Mouse (Mus musculus): ENCODE results near the gene Mtfp1. TPM values are rescaled to one million over a fixed set of nuclear protein-coding genes. Genes with fewer than 3 reads are reported as not detected.

The Mtfp1 gene
- 100 to 1,000 TPM; 129 to 141 TPM for total RNA-seq (2021)
- 158 and 167 TPM in 2 replicates for polyA plus RNA-seq (2012; rRNA removed)
- long read RNA-seq, transcript Mtfp1-201 (4 exons, 1,411 nt) = major isoform, 149 of 172 reads
- long read RNA-seq, partial matches to known transcripts = 3 of 172 reads
- long read RNA-seq, other reads (novel, unspliced or antisense) = 20 of 172 reads

DNA sequence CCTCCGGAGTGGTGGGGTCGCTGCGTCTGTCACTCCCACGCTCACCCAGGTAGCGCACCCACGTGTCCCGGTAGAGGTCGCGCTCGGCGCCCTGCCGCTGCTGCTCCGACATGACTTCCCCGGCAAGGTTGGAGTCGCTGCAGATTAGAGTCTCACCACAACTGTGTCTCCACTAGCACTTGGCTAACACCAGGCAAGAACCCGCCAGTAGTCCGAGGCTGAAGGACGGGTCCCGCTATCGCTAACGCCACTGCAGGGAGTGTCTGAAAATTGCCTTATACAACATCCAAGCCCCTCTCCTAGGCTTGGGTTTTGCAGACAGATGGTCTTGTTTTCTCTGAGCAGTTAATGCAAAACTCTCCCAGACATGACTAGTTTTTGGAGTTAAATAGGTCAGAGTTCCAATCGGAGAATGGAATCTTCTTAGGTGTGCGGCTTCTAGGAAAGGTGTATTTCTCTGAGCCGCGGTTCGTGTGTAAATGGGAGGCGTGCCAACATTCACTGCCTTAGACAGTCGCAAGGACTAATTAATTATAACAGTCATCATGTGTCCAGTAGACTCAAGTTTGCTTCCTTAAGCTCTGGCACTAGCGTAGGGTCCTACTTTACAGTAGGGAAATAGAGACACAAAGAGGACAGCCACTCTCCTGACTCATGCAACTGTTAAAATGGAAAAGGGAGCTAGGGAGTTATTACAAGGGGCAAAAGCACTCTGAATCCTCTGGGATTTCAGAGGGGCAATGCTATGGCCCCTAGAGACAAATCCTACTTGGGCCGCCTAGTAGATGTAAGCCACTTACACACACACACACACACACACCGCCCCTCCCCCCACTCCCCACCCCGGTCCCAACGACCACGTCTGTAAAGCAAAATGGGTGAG is at the start of gene Mtfp1:
Gene Mtfp1, minus strand, starts transcription at position 275 of the 883 bp plus-strand sequence.
- H3K36me3 ChIP-seq (ENCODE audit: control insufficient read depth, insufficient read depth, low read length) = no peaks in the 10 kb centered on the region
- peak within 1 kb of the TSS; percentile 72 for H3K9ac ChIP-seq (ENCODE audit: low read depth, low read length)
- peak within 1 kb of the TSS; percentile 52 for H3K4me3 ChIP-seq
- 5% methylated on average over 34 of the region's 34 CpGs for WGBS
- intact Hi-C loops (cut with DNase I) = loop anchor here (1.0 to 5.0 kb wide), 2 partner anchors 123 to 1002 kb away; partner anchors contain the start of genes Castor1, Ewsr1 and Rhbdd3
- peak; percentile 75 for DNase-seq
- H3K27me3 ChIP-seq (ENCODE audit: control insufficient read depth, insufficient read depth, low read length) = no peaks in the 10 kb centered on the region
- peaks cover 4% of the 10 kb centered on the region for H3K4me1 ChIP-seq (ENCODE audit: control insufficient read depth, insufficient read depth, low read length)
- no peaks in the 10 kb centered on the region for H3K79me2 ChIP-seq (replicated peaks; ENCODE audit: control insufficient read depth, insufficient read depth, low read length)
- TF ChIP-seq POLR2A (IDR thresholded peaks at IDR 0.05; ENCODE audit: insufficient read depth, low read depth, low read length) (peak; percentile 76; the same call in 1 of the 2 replicates), CTCF (IDR thresholded peaks at IDR 0.05) (no peak), EP300 (IDR thresholded peaks at IDR 0.05; ENCODE audit: insufficient read depth, low read depth, low read length) (0 out of 2 replicates have a peak, but pooled peaks have one; percentile 25)
- peak within 1 kb of the TSS; percentile 95 for H3K27ac ChIP-seq

DNA sequence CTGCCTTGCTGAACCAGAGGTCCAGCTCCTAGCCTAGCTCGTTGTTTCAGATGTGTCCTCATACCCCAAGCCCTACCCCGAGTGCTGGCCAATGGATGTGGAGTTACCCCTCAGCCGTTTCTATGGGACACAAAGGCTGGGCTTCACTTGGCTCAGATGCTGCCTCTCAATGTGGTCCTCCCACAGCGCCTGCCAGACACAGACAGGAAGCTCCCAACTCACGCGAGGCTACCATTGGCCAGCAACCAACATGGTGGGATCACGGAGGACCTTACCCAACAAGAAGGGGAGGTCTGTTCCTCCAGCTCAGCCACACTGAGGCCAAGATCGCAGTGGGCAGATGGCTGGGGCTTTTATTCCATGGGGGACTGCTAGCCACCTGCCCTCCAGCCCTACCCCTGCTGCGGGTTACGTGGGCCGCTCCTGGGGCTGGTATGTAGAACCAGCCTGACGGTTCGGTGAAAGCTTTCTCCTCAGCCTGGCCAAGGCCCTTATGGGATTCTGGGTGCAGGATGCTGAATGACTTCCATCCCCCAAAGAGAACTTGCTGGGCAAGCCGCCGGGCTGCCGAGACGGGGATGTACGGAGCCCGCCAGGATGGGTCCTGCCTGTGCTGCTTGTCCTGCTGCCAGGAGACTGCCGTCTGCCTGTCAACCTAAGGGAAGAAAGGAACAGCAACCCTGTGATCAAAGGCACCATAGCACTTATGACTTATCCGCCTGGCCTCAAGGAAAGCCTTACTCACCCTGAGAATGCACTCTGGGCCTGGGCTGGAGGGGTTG is 48.2 kb upstream of the Mtfp1 start:
- DNase-seq = no peak
- 82% methylated on average over 21 of the region's 21 CpGs for WGBS
- H3K79me2 ChIP-seq (replicated peaks; ENCODE audit: control insufficient read depth, insufficient read depth, low read length) = no peaks in the 10 kb centered on the region
- no peaks in the 10 kb centered on the region; the same call in 1 of the 2 replicates for H3K36me3 ChIP-seq (ENCODE audit: control insufficient read depth, insufficient read depth, low read length)
- intact Hi-C loops (cut with DNase I) = no loop called here
- H3K4me1 ChIP-seq (ENCODE audit: control insufficient read depth, insufficient read depth, low read length) = peaks cover 4% of the 10 kb centered on the region
- no peaks in the 10 kb centered on the region for H3K27me3 ChIP-seq (ENCODE audit: control insufficient read depth, insufficient read depth, low read length)
- no peak overlapping the region for H3K4me3 ChIP-seq
- TF ChIP-seq CTCF (IDR thresholded peaks at IDR 0.05) = no peak
- no peak for TF ChIP-seq EP300 (IDR thresholded peaks at IDR 0.05; ENCODE audit: insufficient read depth, low read depth, low read length)
- TF ChIP-seq POLR2A (IDR thresholded peaks at IDR 0.05; ENCODE audit: insufficient read depth, low read depth, low read length) = no peak
- no peak overlapping the region for H3K9ac ChIP-seq (ENCODE audit: low read depth, low read length)
- H3K27ac ChIP-seq = no peak overlapping the region

DNA sequence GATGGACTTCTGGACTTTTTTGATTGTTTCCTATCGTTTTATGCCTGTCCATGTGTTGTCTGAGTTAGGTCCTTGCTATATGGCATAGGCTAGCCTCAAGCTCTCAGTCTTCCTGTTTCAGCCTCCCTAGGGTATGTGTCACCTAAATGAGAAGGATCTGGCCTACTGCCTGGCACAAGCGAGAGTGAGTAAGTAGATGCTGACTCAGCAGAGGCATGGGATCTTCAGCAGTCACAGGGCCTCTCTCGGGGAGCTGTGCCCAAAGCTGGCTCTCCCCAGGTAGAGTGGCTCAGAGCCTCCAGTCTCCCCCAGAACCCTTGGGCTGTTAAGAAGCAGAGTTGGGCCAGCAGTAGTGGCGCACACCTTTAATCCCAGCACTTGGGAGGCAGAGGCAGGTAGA is 47.1 kb upstream of the Mtfp1 start:
- WGBS = 77% methylated on average over 4 of the region's 4 CpGs
- no peak overlapping the region for H3K27ac ChIP-seq
- no peak for TF ChIP-seq POLR2A (IDR thresholded peaks at IDR 0.05; ENCODE audit: insufficient read depth, low read depth, low read length)
- TF ChIP-seq EP300 (IDR thresholded peaks at IDR 0.05; ENCODE audit: insufficient read depth, low read depth, low read length) = no peak
- no peak for TF ChIP-seq CTCF (IDR thresholded peaks at IDR 0.05)
- H3K9ac ChIP-seq (ENCODE audit: low read depth, low read length) = no peak overlapping the region
- no peaks in the 10 kb centered on the region for H3K79me2 ChIP-seq (replicated peaks; ENCODE audit: control insufficient read depth, insufficient read depth, low read length)
- H3K27me3 ChIP-seq (ENCODE audit: control insufficient read depth, insufficient read depth, low read length) = no peaks in the 10 kb centered on the region
- DNase-seq = no peak
- H3K36me3 ChIP-seq (ENCODE audit: control insufficient read depth, insufficient read depth, low read length) = no peaks in the 10 kb centered on the region; the same call in 1 of the 2 replicates
- H3K4me1 ChIP-seq (ENCODE audit: control insufficient read depth, insufficient read depth, low read length) = no peaks in the 10 kb centered on the region
- intact Hi-C loops (cut with DNase I) = no loop called here
- no peak overlapping the region for H3K4me3 ChIP-seq

DNA sequence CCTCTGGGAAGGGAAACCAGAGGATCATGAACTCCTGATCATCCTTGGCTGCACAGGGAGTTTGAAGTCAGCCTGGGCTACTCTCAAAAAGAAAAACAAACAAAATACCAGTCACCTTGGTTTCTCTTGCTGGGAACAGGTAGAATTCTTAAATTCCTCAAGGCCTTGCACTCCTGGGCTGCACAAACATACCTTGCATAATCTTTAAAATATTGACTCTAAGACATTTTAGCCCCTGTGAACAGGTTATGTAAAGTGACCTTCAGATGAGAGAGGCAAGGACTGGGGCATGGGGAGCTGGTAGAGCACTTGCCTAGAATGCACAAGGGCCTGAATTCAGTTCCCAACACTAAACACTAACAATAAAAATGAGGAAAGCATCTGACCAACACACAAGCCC is 46.3 kb upstream of the Mtfp1 start:
- no peaks in the 10 kb centered on the region; the same call in 1 of the 2 replicates for H3K36me3 ChIP-seq (ENCODE audit: control insufficient read depth, insufficient read depth, low read length)
- intact Hi-C loops (cut with DNase I) = no loop called here
- no peak for DNase-seq

DNA sequence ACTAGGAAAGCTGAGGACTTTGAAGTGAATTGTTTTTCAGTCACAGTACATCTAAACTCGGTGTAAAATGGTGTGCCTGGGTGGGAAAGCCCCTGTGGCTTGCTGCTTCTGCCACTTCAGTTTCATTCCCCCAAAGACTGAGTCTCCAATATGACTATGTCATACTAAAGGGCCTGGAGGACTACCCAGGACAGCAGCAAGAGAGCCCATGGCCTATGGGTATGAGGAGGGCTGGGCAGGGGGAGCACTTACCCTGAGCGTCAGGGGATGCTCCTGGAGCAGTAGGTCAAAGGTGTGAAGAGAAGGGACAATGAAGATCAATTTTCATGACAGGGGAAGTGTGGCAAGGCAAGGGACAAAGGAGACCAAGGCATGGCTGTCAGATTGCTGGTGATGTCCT is 43.7 kb upstream of the Mtfp1 start:
- no peak for TF ChIP-seq CTCF (IDR thresholded peaks at IDR 0.05)
- Histone ChIP-seq H3K79me2 (replicated peaks; ENCODE audit: control insufficient read depth, insufficient read depth, low read length) (no peaks in the 10 kb centered on the region; the same call in 1 of the 2 replicates), H3K36me3 (ENCODE audit: control insufficient read depth, insufficient read depth, low read length) (no peaks in the 10 kb centered on the region; the same call in 1 of the 2 replicates), H3K4me3 (no peak overlapping the region), H3K27ac (no peak overlapping the region), H3K4me1 (ENCODE audit: control insufficient read depth, insufficient read depth, low read length) (peaks cover 6% of the 10 kb centered on the region), H3K27me3 (ENCODE audit: control insufficient read depth, insufficient read depth, low read length) (no peaks in the 10 kb centered on the region), H3K9ac (ENCODE audit: low read depth, low read length) (no peak overlapping the region)
- DNase-seq = no peak
- intact Hi-C loops (cut with DNase I) = no loop called here
- 92% methylated on average over 2 of the region's 2 CpGs for WGBS

More for the DNA sequence above, 46.3 kb upstream of the Mtfp1 start:
- Histone ChIP-seq H3K9ac (ENCODE audit: low read depth, low read length) (no peak overlapping the region), H3K27me3 (ENCODE audit: control insufficient read depth, insufficient read depth, low read length) (no peaks in the 10 kb centered on the region), H3K27ac (no peak overlapping the region), H3K4me3 (no peak overlapping the region), H3K79me2 (replicated peaks; ENCODE audit: control insufficient read depth, insufficient read depth, low read length) (no peaks in the 10 kb centered on the region), H3K4me1 (ENCODE audit: control insufficient read depth, insufficient read depth, low read length) (no peaks in the 10 kb centered on the region)
- no peak for TF ChIP-seq EP300 (IDR thresholded peaks at IDR 0.05; ENCODE audit: insufficient read depth, low read depth, low read length)
- no peak for TF ChIP-seq CTCF (IDR thresholded peaks at IDR 0.05)
- no peak for TF ChIP-seq POLR2A (IDR thresholded peaks at IDR 0.05; ENCODE audit: insufficient read depth, low read depth, low read length)
